Mouse (Mus musculus) CD8-positive naive resting alpha-beta T cell, adult 2 months (primary cell): ENCODE results near the gene Spon2.

ENCODE experiments used
- DNase-seq, 2 experiments: peaks; one replicate each; pipeline ENCODE4 v3.0.0; 2022; ENCODE audit warnings: low read depth in 2 of 2, low spot score in 2 of 2

Gene Spon2

GRCm38 (mm10) chr5:33218081-33218480, at the start of gene Spon2:
Spon2 (minus strand) TSS chr5:33218455.
- no peak for DNase-seq

DNA sequence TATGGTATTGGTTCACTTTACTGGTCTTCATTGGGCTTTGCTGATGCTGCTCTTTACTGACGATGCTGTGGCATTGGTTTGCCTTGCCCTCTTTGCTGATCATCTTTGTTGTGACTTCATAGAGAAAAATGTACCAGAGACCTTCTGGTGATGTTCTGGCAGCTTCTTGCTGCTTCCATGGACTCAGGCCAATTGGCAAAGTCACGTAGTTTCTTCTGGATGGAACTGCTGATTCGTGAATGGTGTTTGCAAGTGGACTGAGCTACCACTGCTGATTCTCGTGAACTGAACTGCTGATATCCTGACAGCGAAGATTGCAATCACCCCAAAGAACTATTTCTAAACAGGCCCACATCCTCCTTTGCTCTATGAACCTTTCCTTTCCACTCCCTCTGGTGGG, 36.2 kb upstream of the Spon2 start:
- no peak for DNase-seq

DNA sequence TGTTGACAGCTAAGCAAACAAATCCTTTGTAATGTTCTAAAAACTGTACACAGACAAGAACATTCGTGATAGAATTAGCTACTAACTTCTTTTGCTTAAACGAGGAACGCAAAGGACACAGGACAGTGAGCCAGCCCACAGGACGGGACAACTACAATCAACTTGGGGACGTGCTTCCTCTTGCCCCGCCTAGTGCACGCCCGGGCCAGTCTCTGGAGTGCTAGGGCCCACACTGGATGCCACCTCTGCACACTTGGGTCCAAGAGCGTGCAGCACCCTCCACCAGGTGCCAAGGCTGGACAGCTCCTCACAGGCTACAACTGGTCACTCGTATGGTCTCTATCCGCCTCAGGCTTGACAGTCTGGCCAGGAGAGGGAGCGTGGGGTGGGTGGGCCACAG, 29.9 kb upstream of the Spon2 start:
- DNase-seq, result no peak

- no peak for DNase-seq
These were observed 29.1 kb upstream of the Spon2 start for GRCm38 (mm10) chr5:33247387-33247786.

GRCm38 (mm10) chr5:33245701-33246100, 27.4 kb upstream of the Spon2 start:
- DNase-seq, result no peak

GRCm38 (mm10) chr5:33244377-33244920, 26.2 kb upstream of the Spon2 start:
- no peak for DNase-seq

GRCm38 (mm10) chr5:33239934-33240333, 21.7 kb upstream of the Spon2 start:
- no peak for DNase-seq

- DNase-seq, result no peak
These were observed 21.0 kb upstream of the Spon2 start for GRCm38 (mm10) chr5:33239111-33239714.

DNA sequence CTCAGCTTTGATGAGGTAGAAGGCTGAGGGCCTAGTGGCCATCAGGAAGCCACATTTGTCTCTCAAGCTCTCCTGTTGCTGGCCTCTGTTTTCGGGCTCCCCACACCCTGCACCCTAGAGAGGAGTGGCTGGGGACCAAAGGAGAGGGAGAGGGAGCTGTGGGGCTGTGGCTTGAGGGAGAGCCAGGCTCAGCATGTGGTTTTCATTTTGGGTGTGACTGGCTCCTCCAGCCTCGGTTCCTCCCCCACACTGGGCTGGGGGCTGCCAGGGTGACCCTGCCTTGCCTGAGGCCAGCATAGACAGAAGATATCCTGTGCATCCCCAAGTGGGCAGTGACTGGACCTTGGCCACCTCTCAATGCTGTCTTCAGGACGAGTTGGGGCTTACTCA, 20.0 kb upstream of the Spon2 start:
- DNase-seq, result no peak

DNA sequence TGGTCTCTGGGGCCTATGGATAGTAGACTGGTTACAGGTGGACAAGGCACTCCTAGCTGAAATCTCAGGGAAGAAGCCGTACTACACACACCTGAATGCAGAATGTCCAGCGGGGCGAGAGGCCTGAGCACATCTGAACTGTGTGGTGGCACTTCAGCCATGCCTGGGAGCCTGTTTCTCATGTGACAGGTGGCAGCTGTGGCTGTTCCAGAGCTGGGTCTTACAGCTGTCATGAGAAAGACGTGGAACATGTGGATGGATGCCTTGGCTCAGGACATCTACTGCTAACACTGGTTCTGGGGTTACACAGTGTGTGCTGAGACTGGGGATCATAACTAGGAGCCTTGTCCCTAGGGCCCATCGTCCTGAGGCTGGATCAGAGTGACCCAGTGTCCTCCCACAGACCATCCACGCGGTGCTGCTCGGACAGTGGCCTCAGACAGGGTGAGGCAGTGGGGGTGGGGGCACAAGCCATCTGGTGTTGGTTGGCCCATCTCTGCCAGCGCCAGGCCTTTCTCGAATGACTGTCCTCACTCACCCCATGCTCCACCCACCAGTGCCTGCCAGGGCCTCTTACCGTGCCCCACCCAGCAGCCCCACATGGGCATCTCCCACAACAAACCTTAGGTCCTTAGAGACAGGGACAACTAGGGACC, 19.5 kb upstream of the Spon2 start:
- DNase-seq, result no peak

DNA sequence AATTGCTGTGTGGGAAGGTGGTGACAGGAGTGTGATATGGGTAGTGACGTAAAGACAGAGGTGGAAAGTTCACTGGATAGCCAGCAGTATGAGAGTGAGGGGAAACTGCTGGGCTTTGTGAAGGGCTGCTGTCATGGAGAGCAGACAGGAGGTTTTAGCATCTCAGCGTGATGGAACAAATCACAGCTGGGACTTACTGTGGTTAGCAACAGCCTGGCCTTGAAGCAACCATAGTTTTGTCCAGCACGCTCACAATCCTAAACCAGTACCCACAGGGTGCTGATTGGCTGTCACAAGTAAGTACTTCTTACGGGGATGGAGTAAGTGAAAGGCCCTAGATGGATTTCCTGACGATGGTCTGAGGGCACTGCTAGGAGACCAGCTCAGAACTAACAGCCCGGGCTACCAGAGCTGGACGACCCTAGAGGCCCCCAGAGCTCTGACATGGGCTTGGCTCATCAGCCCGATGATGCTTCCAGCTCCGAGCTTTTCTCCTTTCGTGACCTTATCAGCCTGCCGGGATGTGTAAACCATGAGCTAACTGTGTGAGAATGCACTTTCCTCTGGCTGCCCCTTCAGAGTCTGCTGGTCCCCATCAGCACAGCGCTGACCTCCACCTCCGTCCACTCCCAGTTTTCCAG, 16.3 kb upstream of the Spon2 start:
- no peak for DNase-seq

DNA sequence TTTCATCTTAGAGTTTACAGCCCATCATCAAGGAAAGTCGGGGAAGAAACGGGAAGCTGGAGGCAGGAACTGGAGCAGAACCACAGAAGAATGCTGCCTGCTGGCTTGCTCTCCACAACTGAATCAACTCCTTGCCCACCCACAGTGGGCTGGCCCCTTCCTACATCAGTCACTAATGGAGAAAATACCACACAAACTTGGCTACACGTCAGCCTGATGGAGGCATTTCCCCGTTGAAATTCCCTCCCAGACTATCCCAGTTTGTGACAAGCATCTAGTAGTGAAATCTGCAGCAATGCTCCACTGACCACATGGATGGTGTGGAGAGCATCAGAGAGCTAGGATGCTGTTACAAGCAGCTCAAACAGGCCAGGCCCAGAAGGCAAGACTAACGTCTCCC, 14.5 kb upstream of the Spon2 start:
- no peak for DNase-seq

- DNase-seq, result no peak
These were observed 12.0 kb upstream of the Spon2 start for GRCm38 (mm10) chr5:33230285-33230684.

DNA sequence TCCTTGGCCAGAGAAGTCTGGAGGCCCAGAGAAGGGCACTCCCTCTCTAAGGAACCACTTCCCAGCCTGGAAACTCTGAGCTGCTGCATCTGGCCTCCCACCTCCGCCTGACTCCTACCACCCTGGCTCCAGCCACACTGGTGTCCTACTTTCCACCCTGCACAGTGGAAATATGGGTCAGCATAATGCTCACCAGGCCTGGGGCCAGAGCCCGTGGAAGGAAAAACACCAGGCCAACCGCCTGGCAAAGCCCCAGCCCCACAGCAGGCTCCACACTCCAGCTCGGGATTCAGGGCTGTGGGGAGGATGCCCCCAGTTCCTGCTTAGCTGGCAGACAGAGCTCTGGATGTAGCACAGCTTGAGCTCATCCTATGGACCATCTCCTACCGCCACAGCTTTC, 10.2 kb upstream of the Spon2 start:
- DNase-seq, result no peak

- DNase-seq, result no peak
These were observed 7.4 kb upstream of the Spon2 start for GRCm38 (mm10) chr5:33225673-33226072.

DNA sequence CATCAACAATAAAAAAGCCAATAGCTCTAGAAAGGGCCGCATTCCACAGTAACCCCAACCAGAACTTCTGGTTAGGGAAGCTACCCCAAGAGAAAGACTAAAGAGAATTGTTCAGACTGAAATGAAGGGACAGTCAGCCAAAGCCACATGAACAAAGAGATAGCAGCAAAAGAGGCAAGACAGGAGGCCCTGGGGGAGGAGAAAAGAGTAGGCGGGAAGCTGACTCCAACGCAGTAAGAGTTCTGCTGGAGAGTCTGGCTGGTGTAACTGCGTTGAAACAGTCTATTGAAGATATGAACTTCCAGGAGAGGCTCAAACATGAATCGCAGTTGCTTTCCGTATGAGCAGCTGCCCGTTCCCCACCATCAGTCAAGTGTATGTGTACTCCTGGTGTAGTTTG, 6.2 kb upstream of the Spon2 start:
- DNase-seq, result no peak

- DNase-seq, result no peak
These were observed 4.8 kb upstream of the Spon2 start for GRCm38 (mm10) chr5:33222841-33223744.

DNA sequence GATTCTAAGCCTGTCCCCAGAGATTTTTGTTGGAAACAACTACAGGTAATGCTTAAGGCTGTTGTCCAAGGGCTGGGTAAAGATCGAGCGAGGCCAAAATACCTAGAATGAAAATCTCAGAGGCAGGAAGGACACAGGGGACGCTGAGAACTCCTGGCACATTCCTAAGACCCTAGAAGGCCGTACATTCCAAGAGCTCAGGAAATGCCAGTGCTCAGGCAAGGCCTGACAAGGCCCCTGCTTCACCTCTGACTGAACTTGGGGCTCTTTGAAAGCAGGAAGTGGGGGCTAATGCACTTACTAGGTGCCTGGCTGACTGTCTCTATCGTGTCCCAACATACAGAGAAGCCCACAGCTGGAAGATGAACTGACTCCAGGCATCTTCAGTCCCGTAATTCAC, 4.1 kb upstream of the Spon2 start:
- no peak for DNase-seq

- no peak for DNase-seq
These were observed 2.2 kb upstream of the Spon2 start for GRCm38 (mm10) chr5:33220350-33221044.

DNA sequence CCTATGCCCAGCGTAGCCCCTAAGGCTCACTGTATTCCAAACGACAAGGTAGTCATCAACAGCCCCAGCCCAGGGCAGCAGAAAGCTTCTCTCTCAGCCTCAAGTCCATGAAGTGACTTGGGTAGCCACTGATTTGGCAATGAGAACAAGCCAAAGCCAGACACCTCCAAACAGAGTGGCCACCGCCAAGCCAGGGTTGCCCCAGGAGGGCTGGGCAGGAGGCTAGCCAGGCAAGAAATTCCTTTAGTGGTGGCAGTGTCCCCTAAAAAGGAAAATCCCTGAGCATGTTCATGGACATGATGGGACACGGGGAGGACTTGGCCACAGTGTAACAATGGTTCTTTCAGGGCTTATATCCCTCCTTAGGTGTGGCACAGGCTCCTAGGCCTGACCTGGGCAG, 1.6 kb upstream of the Spon2 start:
- DNase-seq, result no peak
